Mouse (Mus musculus) midbrain, embryonic 15.5 days (tissue): ENCODE measurements around the gene Fiz1. TPM values are rescaled to one million over a fixed set of nuclear protein-coding genes. Genes with fewer than 3 reads are reported as not detected.

ENCODE experiments used
- ATAC-seq: fragments of 200-750 bp; cut with Nextera tagmentation; replicated peaks from 2 replicates; pipeline ENCODE4 v1.8.0; 2017; ENCODE audit warnings: moderate TSS enrichment
- H3K27ac ChIP-seq: fragments of 300-500 bp; sonication (generic); 2 replicates; pipeline ENCODE4 v1.5.1; 2015; ENCODE audit warnings: mild to moderate bottlenecking, inconsistent platforms
- H3K27me3 ChIP-seq: fragments of 300-500 bp; sonication (generic); replicated peaks from 2 replicates; pipeline ENCODE4 v1.6.1; 2015; ENCODE audit warnings: inconsistent platforms
- H3K36me3 ChIP-seq: fragments of 300-500 bp; sonication (generic); replicated peaks from 2 replicates; pipeline ENCODE4 v1.6.1; 2015; ENCODE audit warnings: inconsistent platforms
- H3K4me1 ChIP-seq: fragments of 300-500 bp; sonication (generic); 2 replicates; pipeline ENCODE4 v1.6.1; 2015; ENCODE audit warnings: inconsistent platforms
- H3K4me2 ChIP-seq: fragments of 300-500 bp; sonication (generic); 2 replicates; pipeline ENCODE4 v1.6.1; 2015; ENCODE audit warnings: inconsistent platforms, mild to moderate bottlenecking, moderate library complexity
- H3K4me3 ChIP-seq: fragments of 300-500 bp; sonication (generic); 2 replicates; pipeline ENCODE4 v1.5.1; 2015; ENCODE audit warnings: mild to moderate bottlenecking, inconsistent platforms
- H3K9ac ChIP-seq: fragments of 300-500 bp; sonication (generic); 2 replicates; pipeline ENCODE4 v1.6.1; 2015; ENCODE audit warnings: mild to moderate bottlenecking, inconsistent platforms
- H3K9me3 ChIP-seq: fragments of 300-500 bp; sonication (generic); 2 replicates; pipeline ENCODE4 v1.6.1; 2016; ENCODE audit warnings: inconsistent platforms
- WGBS: fragments of 180-500 bp; shearing (Covaris S2); methylation state at CpG from one replicate; pipeline ENCODE4 v1.1.7; 2015; ENCODE audit warnings: mixed read lengths; 5-methylcytosine and 5-hydroxymethylcytosine counted together
- polyA plus RNA-seq: library from polyadenylated mRNA; unstranded; fragments of >200 nt; fragmentation: Nextera tagmentation; extraction: Ambion mirVana; gene quantifications from 2 replicates; pipeline ENCODE4 v1.2.1, GENCODE M21; 2015

Gene Fiz1
- polyA plus RNA-seq, 1 experiment from 2014 or later, result 41.3 TPM

- Histone ChIP-seq H3K4me1 (peaks cover 68% of the 10 kb centered on the region), H3K4me3 (peak overlapping the region; percentile 51), H3K4me2 (peak overlapping the region; percentile 91), H3K27me3 (peaks cover 31% of the 10 kb centered on the region), H3K9me3 (no peaks in the 10 kb centered on the region), H3K36me3 (no peaks in the 10 kb centered on the region), H3K9ac (peak overlapping the region; percentile 62), H3K27ac (no peak overlapping the region)
- WGBS, result 7% methylated on average over 32 of the region's 32 CpGs
- no peak for ATAC-seq
Measured at GRCm38 (mm10) chr7:5053456-5054179, 39.1 kb upstream of the Fiz1 start.

GRCm38 (mm10) chr7:5052931-5053343 is 38.4 kb upstream of the Fiz1 start:
- no peaks in the 10 kb centered on the region for H3K36me3 ChIP-seq
- H3K4me3 ChIP-seq, result peak overlapping the region; percentile 51
- H3K9ac ChIP-seq, result peak overlapping the region; percentile 59
- no peak for ATAC-seq
- H3K27ac ChIP-seq, result no peak overlapping the region
- H3K9me3 ChIP-seq, result no peaks in the 10 kb centered on the region
- whole genome bisulfite sequencing, result 6% methylated on average over 41 of the region's 45 CpGs
- H3K4me1 ChIP-seq, result peaks cover 62% of the 10 kb centered on the region
- H3K27me3 ChIP-seq, result peaks cover 31% of the 10 kb centered on the region
- H3K4me2 ChIP-seq, result peak overlapping the region; percentile 91

GRCm38 (mm10) chr7:5052438-5052837 is 37.9 kb upstream of the Fiz1 start:
- no peak for ATAC-seq
- H3K4me1 ChIP-seq, result peaks cover 57% of the 10 kb centered on the region
- H3K4me3 ChIP-seq, result peak overlapping the region; percentile 51
- H3K4me2 ChIP-seq, result peak overlapping the region; percentile 91
- 6% methylated on average over 10 of the region's 12 CpGs for WGBS
- H3K36me3 ChIP-seq, result no peaks in the 10 kb centered on the region
- H3K27me3 ChIP-seq, result peaks cover 31% of the 10 kb centered on the region
- no peaks in the 10 kb centered on the region for H3K9me3 ChIP-seq
- H3K27ac ChIP-seq, result no peak overlapping the region
- peak overlapping the region; percentile 59 for H3K9ac ChIP-seq

GRCm38 (mm10) chr7:5051193-5052192 is 37.0 kb upstream of the Fiz1 start, which contains the start of gene Zfp580:
Gene Zfp580, plus strand, starts transcription at chr7:5051538.
- Histone ChIP-seq H3K27me3 (peaks cover 31% of the 10 kb centered on the region), H3K4me2 (peak within 1 kb of the TSS; percentile 91), H3K9me3 (no peaks in the 10 kb centered on the region), H3K36me3 (no peaks in the 10 kb centered on the region), H3K4me1 (peaks cover 53% of the 10 kb centered on the region), H3K27ac (peak within 1 kb of the TSS; percentile 82), H3K9ac (peak within 1 kb of the TSS; percentile 59), H3K4me3 (peak within 1 kb of the TSS; percentile 51)
- WGBS, result under 1% methylated on average over 65 of the region's 65 CpGs
- ATAC-seq, result peak; percentile 78

- Histone ChIP-seq H3K27me3 (no peaks in the 10 kb centered on the region), H3K4me1 (peaks cover 13% of the 10 kb centered on the region), H3K4me3 (no peak overlapping the region), H3K4me2 (no peak overlapping the region), H3K9me3 (no peaks in the 10 kb centered on the region), H3K27ac (no peak overlapping the region), H3K9ac (no peak overlapping the region), H3K36me3 (no peaks in the 10 kb centered on the region)
- 33% methylated on average over 2 of the region's 2 CpGs for WGBS
- ATAC-seq, result no peak
Measured at GRCm38 (mm10) chr7:5047313-5047712, 32.8 kb upstream of the Fiz1 start.

GRCm38 (mm10) chr7:5046112-5046511 is 31.6 kb upstream of the Fiz1 start:
- Histone ChIP-seq H3K27ac (no peak overlapping the region), H3K4me2 (no peak overlapping the region), H3K4me1 (peaks cover 9% of the 10 kb centered on the region), H3K4me3 (no peak overlapping the region), H3K27me3 (no peaks in the 10 kb centered on the region), H3K36me3 (no peaks in the 10 kb centered on the region), H3K9ac (no peak overlapping the region), H3K9me3 (no peaks in the 10 kb centered on the region)
- ATAC-seq, result no peak
- WGBS, result 76% methylated on average over 2 of the region's 2 CpGs

- 77% methylated on average over 2 of the region's 2 CpGs for WGBS
- Histone ChIP-seq H3K4me2 (no peak overlapping the region), H3K4me1 (no peaks in the 10 kb centered on the region), H3K9ac (no peak overlapping the region), H3K27me3 (no peaks in the 10 kb centered on the region), H3K9me3 (no peaks in the 10 kb centered on the region), H3K36me3 (no peaks in the 10 kb centered on the region), H3K27ac (no peak overlapping the region), H3K4me3 (no peak overlapping the region)
- ATAC-seq, result no peak
Measured at GRCm38 (mm10) chr7:5044981-5045380, 30.5 kb upstream of the Fiz1 start.

- H3K9ac ChIP-seq, result peak overlapping the region; percentile 64
- H3K4me1 ChIP-seq, result peaks cover 19% of the 10 kb centered on the region
- ATAC-seq, result no peak
- peak overlapping the region; percentile 97 for H3K27ac ChIP-seq
- H3K4me2 ChIP-seq, result peak overlapping the region; percentile 58
- no peaks in the 10 kb centered on the region for H3K9me3 ChIP-seq
- H3K4me3 ChIP-seq, result peak overlapping the region; percentile 57
- no peaks in the 10 kb centered on the region for H3K27me3 ChIP-seq
- peaks cover 15% of the 10 kb centered on the region; the same call in 1 of the 2 replicates for H3K36me3 ChIP-seq
- 28% methylated on average over 5 of the region's 5 CpGs for WGBS
Measured at GRCm38 (mm10) chr7:5038940-5039339, 24.4 kb upstream of the Fiz1 start.

GRCm38 (mm10) chr7:5038109-5038732 is 23.7 kb upstream of the Fiz1 start, which contains the start of gene Zfp784:
Gene Zfp784, minus strand, starts transcription at chr7:5038446.
- peak within 1 kb of the TSS; percentile 64 for H3K9ac ChIP-seq
- peak; percentile 95 for ATAC-seq
- H3K4me3 ChIP-seq, result peak within 1 kb of the TSS; percentile 57
- H3K27me3 ChIP-seq, result no peaks in the 10 kb centered on the region
- H3K36me3 ChIP-seq, result peaks cover 20% of the 10 kb centered on the region
- under 1% methylated on average over 48 of the region's 48 CpGs for WGBS
- no peaks in the 10 kb centered on the region for H3K9me3 ChIP-seq
- peak within 1 kb of the TSS; percentile 97 for H3K27ac ChIP-seq
- H3K4me1 ChIP-seq, result peaks cover 19% of the 10 kb centered on the region
- peak within 1 kb of the TSS; percentile 58 for H3K4me2 ChIP-seq

GRCm38 (mm10) chr7:5037467-5037866 is 23.0 kb upstream of the Fiz1 start:
- H3K4me1 ChIP-seq, result peaks cover 19% of the 10 kb centered on the region
- H3K4me3 ChIP-seq, result peak overlapping the region; percentile 57
- peak overlapping the region; percentile 58 for H3K4me2 ChIP-seq
- WGBS, result 90% methylated on average over 8 of the region's 8 CpGs
- no peak overlapping the region for H3K9ac ChIP-seq
- peaks cover 26% of the 10 kb centered on the region for H3K36me3 ChIP-seq
- H3K9me3 ChIP-seq, result no peaks in the 10 kb centered on the region
- H3K27ac ChIP-seq, result peak overlapping the region; percentile 97
- no peaks in the 10 kb centered on the region for H3K27me3 ChIP-seq
- no peak for ATAC-seq

- no peak overlapping the region for H3K9ac ChIP-seq
- peaks cover 19% of the 10 kb centered on the region for H3K4me1 ChIP-seq
- no peak for ATAC-seq
- H3K4me3 ChIP-seq, result no peak overlapping the region
- peak overlapping the region; percentile 58 for H3K4me2 ChIP-seq
- H3K27ac ChIP-seq, result no peak overlapping the region
- H3K36me3 ChIP-seq, result peaks cover 30% of the 10 kb centered on the region
- no peaks in the 10 kb centered on the region for H3K9me3 ChIP-seq
- WGBS, result 95% methylated on average over 7 of the region's 7 CpGs
- H3K27me3 ChIP-seq, result no peaks in the 10 kb centered on the region
Measured at GRCm38 (mm10) chr7:5037026-5037425, 22.5 kb upstream of the Fiz1 start.

GRCm38 (mm10) chr7:5036136-5036535 is 21.6 kb upstream of the Fiz1 start:
- H3K36me3 ChIP-seq, result peaks cover 38% of the 10 kb centered on the region

More at GRCm38 (mm10) chr7:5036136-5036535, 21.6 kb upstream of the Fiz1 start:
- Histone ChIP-seq H3K9me3 (peaks cover 4% of the 10 kb centered on the region; the same call in 1 of the 2 replicates), H3K4me2 (no peak overlapping the region), H3K4me1 (peaks cover 19% of the 10 kb centered on the region), H3K27ac (no peak overlapping the region), H3K9ac (no peak overlapping the region), H3K4me3 (no peak overlapping the region), H3K27me3 (no peaks in the 10 kb centered on the region)
- WGBS, result 95% methylated on average over 9 of the region's 9 CpGs
- ATAC-seq, result no peak
